Mouse (Mus musculus) thymus, postnatal 14 days (tissue): ENCODE results near the gene Cyp4v3.

ENCODE experiments used
- DNase-seq: peaks from one replicate; pipeline ENCODE4 v3.0.0; 2021

The Cyp4v3 gene

DNA sequence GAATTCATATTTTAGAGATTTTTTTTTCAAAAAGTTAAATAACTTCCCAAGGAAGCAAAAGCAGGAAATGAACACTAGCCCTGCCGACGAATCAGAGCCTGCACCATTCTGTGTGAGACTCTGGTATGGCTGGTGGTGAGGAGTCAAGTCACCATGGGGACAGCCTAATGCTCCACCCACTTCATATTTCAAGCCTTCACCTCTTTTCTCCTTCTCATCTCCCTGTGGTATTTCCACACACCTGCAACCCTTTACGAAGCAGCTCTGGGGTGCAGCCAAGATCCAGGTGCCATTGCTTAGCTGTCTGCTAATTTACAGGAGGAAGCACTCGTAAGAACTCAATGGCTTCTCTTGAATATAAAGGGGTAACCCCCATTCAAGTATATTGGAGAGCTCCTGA is 22.0 kb downstream of the Cyp4v3 start:
- no peak for DNase-seq

DNA sequence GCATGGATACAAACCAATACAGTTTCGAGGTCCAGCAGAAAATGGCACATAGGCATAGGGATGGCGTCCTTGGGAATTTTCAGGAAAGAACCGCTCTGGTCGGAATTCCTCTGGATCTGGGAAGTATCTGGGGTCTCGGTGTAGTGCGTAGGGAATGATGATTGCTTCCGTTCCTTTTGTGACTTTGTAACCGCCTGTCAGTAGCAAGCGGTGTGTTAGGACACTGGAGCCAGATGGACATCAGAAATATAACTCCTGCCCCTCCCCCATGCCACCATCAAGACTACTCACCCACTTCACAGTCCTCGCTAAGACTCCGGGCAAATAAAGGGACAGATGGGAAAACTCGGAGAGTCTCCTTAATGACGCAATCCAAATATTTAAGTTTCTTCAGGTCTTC is 24.6 kb downstream of the Cyp4v3 start, which contains the start of gene Gm45753:
TSS of gene Gm45753 (minus strand) at position 101 of the 400 bp plus-strand sequence.
- no peak for DNase-seq

DNA sequence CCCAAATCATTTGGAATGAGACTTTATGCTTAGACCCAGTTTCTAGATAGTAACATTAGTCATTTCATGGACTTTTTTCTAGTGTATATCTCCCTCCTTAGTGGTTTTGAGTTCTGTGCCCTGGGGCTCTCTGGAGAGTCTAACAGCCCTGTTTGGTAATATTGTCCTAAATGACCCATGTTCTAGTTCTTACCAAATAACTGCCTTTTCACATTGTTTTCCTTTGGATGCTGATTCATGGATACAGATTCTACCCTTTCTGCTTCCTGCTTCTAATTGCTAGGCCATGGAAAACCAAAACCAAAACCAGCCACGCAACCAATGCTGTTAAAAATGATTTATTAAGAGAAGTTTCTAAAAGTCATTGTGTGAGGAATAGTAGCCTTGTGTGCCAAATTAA is 27.5 kb downstream of the Cyp4v3 start:
- DNase-seq: no peak

- DNase-seq: no peak
Measured at GRCm38 (mm10) chr8:45304354-45304753, 28.7 kb downstream of the Cyp4v3 start.

DNA sequence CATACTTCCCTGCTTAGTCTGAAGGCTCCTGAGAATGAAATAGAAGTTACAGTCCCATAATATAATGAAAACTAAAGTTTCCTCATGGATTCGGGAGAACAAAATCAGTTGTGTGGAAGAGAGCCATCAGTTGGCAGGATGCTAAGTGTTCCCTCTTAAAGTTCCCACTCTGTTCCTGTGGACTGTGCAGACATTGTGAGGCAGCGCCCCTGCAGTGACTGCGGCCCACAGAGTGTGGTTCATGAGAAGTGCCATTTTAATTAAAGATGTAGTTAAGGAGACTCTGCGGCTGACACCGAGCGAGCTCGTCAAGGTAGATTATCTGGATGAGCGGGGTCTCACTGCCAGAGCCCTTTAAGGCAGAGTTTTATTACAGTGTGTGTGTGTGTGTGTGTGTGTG is 30.6 kb downstream of the Cyp4v3 start:
- no peak for DNase-seq

- no peak for DNase-seq
Measured at GRCm38 (mm10) chr8:45295276-45295675, 37.7 kb downstream of the Cyp4v3 start.

DNA sequence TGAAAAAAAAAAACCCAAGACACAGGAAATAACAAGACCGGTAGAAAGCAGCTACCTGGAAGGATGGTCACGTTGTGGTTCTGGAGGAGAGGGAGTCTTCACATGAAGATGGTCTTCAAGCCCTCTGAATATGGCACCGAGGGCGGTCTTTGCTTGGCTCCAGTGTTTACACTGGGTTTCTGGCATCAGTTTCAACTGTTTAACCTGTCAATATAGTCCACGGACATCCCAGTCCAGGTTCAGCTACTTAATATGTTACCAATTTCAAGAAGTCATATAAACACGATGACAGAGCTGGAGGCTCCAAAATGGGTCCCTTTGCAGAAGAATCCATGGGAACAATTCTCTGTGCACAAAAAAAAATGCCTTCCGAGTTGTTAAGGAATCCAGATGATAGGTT is 38.3 kb downstream of the Cyp4v3 start, which contains the start of gene Klkb1:
TSS of gene Klkb1 (minus strand) at position 173 of the 400 bp plus-strand sequence.
- no peak for DNase-seq

DNA sequence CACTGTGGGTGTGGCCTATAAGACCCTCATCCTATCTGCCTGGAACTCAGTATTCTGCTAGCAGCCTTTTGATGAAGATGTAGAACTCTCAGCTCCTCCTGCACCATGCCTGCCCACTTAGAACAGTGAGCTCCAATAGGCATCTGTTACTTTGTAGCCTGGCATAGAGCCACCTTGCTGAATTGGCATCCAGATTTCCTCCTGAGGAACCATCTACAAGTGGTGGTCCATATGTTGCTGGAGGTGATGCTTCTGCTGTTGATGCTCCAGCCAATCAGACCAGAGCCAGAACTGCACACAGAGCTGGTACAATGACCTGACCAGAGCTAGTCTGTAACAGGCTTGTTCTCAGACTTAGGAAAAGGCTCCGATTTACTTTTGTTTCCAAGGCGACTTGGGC is 41.2 kb downstream of the Cyp4v3 start:
- DNase-seq: no peak

GRCm38 (mm10) chr8:45281630-45282029 is 51.4 kb downstream of the Cyp4v3 start:
- no peak for DNase-seq

DNA sequence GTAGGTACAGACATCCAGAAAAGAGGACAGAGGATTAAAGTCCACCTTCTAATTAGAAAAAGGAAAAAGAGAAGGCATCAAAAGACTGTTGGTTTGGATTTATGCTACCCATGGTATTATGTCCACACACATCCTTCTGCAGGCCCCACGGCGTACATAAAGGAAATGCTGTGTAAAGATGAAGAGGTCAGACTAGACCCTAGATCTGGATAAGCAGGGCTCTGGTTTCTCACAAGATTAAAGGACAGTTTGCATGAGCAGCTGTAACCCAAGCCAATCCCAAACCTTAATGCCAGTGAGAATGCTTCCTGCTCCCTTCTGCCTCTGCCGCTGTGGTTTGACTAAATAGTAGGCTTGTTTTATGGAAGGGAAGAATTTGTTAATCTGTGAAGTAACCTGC is 55.6 kb downstream of the Cyp4v3 start:
- no peak for DNase-seq

- no peak for DNase-seq
Measured at GRCm38 (mm10) chr8:45274317-45274716, 58.7 kb downstream of the Cyp4v3 start.

- DNase-seq: no peak
Measured at GRCm38 (mm10) chr8:45269056-45269455, 64.0 kb downstream of the Cyp4v3 start.

DNA sequence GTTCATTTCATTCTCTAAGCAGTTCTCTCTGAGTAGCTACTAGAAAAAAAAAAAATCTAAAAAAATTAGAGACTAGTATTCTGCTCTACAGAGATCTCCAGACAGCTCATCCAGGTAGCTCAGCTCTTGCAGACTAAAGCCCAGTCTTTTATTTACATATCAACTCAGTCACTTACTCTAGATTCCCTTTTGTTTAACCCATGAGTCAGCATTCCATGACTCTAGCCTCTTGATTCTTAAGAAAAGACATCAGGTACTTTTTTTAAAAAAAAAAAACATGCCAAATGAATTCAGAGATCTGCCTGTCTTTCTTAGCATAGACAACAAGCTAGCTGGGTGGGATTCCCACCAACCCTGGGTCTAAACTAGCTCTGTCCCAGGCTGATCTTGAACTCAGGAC is 64.5 kb downstream of the Cyp4v3 start:
- DNase-seq: no peak

GRCm38 (mm10) chr8:45267611-45268391 is 65.2 kb downstream of the Cyp4v3 start:
- no peak for DNase-seq

GRCm38 (mm10) chr8:45266993-45267392 is 66.0 kb downstream of the Cyp4v3 start:
- no peak for DNase-seq

- no peak for DNase-seq
Measured at GRCm38 (mm10) chr8:45264918-45265317, 68.1 kb downstream of the Cyp4v3 start.

DNA sequence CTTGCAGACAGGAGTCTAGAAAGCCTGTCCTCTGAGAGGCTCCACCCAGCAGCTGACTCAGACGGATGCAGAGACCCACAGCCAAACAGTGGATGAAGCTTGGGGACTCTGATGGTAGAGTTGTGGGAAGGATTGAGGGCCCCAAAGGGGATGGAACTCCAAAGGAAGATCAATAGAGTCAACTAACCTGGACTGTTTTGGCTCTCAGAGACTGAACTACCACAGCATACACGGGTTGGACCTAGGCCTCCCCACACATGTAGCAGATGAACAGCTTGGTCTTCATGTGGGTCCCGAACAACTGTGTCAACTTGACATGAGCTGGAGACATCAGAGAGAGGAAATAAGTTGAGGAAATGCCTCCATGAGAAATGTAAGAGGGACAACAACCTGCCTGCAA is 70.2 kb downstream of the Cyp4v3 start:
- no peak for DNase-seq

GRCm38 (mm10) chr8:45261920-45262319 is 71.1 kb downstream of the Cyp4v3 start, which contains the start of gene F11:
Gene F11, minus strand, starts transcription at chr8:45262031.
- DNase-seq: no peak

DNA sequence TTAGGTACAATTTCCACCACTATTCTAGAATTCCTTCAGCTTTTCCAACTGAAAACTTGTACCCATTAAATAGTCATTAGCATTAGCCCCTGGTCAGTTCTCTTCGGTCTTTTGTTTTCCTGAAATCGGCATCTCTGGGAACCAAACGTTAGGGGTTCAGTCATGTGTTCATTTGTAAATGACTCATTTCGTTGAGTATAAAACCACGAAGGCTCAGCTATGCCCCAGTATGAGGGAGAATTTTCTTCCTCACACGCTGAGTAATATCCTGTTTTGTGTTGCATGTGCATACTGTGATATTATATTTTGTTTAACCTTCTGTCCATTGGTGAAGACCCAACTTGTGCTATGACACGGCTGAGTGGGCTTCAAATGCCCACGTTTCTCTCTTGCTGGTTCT is 74.6 kb downstream of the Cyp4v3 start:
- no peak for DNase-seq

GRCm38 (mm10) chr8:45255040-45255439 is 78.0 kb downstream of the Cyp4v3 start:
- no peak for DNase-seq
